Mouse (Mus musculus): ENCODE data around the gene Ap1s3. TPM values are rescaled to one million over a fixed set of nuclear protein-coding genes. Genes with fewer than 3 reads are reported as not detected.
A peak's percentile ranks its signal among the peaks of the same experiment; 100 is the strongest.

Gene Ap1s3
- total and polyA plus RNA-seq, 3 experiments, result 4.9 to 15.5 (median 5.9) TPM

DNA sequence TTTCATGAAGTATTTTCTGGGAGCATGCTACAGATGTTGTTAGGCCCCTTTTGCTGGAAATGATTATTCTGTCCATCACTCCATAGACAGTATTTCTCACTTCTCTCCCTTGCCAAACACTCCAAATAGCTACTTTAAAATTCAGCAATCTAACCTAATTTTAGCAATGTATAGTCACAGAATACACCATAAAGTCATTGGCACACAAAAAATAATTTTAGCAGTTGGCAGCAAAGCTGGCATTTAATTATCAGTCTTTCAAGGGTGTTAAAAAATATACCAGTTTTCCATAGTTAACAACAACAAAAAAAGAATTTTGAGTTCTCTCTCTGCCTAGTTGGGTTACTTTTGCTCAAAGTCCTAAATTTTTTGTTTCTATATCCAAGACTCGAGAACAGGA is 14.4 kb downstream of the Ap1s3 start:
- H3K9me3 ChIP-seq (replicated peaks), result no peaks in the 10 kb centered on the region
- H3K4me1 ChIP-seq (ENCODE audit: insufficient read depth, low read depth, low read length), result no peaks in the 10 kb centered on the region
- no peaks in the 10 kb centered on the region for H3K27me3 ChIP-seq (ENCODE audit: insufficient read depth, low read length)
- TF ChIP-seq POLR2AphosphoS5 (IDR thresholded peaks at IDR 0.05; ENCODE audit: insufficient replicate concordance, low read depth, low read length), result no peak
- TF ChIP-seq TAL1 (conservative IDR thresholded peaks at IDR 0.05; ENCODE audit: low read depth, low read length), result no peak
- TF ChIP-seq CTCF (IDR thresholded peaks at IDR 0.05; ENCODE audit: low read depth, low read length), result no peak
- TF ChIP-seq GATA2 (IDR thresholded peaks at IDR 0.05; ENCODE audit: borderline replicate concordance, low read depth, low read length), result no peak
- TF ChIP-seq GATA1 (IDR thresholded peaks at IDR 0.05; ENCODE audit: borderline replicate concordance, low read length), result no peak
- ATAC-seq (ENCODE audit: extremely low read depth, insufficient number of reproducible peaks, low FRiP score, poor library complexity, severe bottlenecking), result no peak
- no peak for DNase-seq (ENCODE audit: low spot score)
- H3K36me3 ChIP-seq (replicated peaks), result no peaks in the 10 kb centered on the region
- H3K4me3 ChIP-seq (ENCODE audit: low read depth, low read length), result no peak overlapping the region

- Histone ChIP-seq H3K4me1 (ENCODE audit: insufficient read depth, low read depth, low read length) (no peaks in the 10 kb centered on the region), H3K27me3 (ENCODE audit: insufficient read depth, low read length) (peaks cover 3% of the 10 kb centered on the region; the same call in 1 of the 2 replicates), H3K36me3 (replicated peaks) (no peaks in the 10 kb centered on the region), H3K9me3 (replicated peaks) (no peaks in the 10 kb centered on the region), H3K4me3 (ENCODE audit: low read depth, low read length) (no peak overlapping the region)
- TF ChIP-seq POLR2AphosphoS5 (IDR thresholded peaks at IDR 0.05; ENCODE audit: insufficient replicate concordance, low read depth, low read length), result no peak
- no peak for TF ChIP-seq GATA2 (IDR thresholded peaks at IDR 0.05; ENCODE audit: borderline replicate concordance, low read depth, low read length)
- no peak for TF ChIP-seq TAL1 (conservative IDR thresholded peaks at IDR 0.05; ENCODE audit: low read depth, low read length)
- TF ChIP-seq CTCF (IDR thresholded peaks at IDR 0.05; ENCODE audit: low read depth, low read length), result no peak
- TF ChIP-seq GATA1 (IDR thresholded peaks at IDR 0.05; ENCODE audit: borderline replicate concordance, low read length), result no peak
- ATAC-seq (ENCODE audit: extremely low read depth, insufficient number of reproducible peaks, low FRiP score, poor library complexity, severe bottlenecking), result no peak
- no peak for DNase-seq (ENCODE audit: low spot score)
Measured at GRCm38 (mm10) chr1:79655819-79656555, 15.8 kb downstream of the Ap1s3 start.

DNA sequence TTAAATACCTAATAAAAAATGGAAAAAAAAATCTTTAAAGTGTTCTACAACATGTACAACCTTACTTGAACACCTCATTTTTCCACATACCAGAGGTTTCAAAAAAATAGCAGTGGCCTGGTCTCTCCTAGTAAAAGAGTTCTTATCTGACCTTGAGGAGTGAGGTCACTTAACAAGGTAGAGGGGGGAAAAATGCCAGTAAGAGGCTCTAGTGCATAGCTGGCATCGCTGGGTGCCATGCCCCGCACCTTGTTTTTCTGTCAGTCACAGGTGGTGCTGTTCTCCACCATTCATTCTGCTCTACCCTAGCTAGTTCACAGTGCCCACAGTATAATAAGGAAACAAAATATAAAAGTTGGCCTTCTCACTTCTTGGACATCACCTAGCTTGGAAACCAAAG is 16.8 kb downstream of the Ap1s3 start:
- H3K9me3 ChIP-seq (replicated peaks), result no peaks in the 10 kb centered on the region
- no peaks in the 10 kb centered on the region for H3K4me1 ChIP-seq (ENCODE audit: insufficient read depth, low read depth, low read length)
- DNase-seq (ENCODE audit: low spot score), result no peak
- ATAC-seq (ENCODE audit: extremely low read depth, insufficient number of reproducible peaks, low FRiP score, poor library complexity, severe bottlenecking), result no peak
- TF ChIP-seq TAL1 (conservative IDR thresholded peaks at IDR 0.05; ENCODE audit: low read depth, low read length) (no peak), GATA1 (IDR thresholded peaks at IDR 0.05; ENCODE audit: borderline replicate concordance, low read length) (no peak), POLR2AphosphoS5 (IDR thresholded peaks at IDR 0.05; ENCODE audit: insufficient replicate concordance, low read depth, low read length) (no peak)
- H3K4me3 ChIP-seq (ENCODE audit: low read depth, low read length), result no peak overlapping the region
- H3K36me3 ChIP-seq (replicated peaks), result no peaks in the 10 kb centered on the region
- peaks cover 3% of the 10 kb centered on the region; the same call in 1 of the 2 replicates for H3K27me3 ChIP-seq (ENCODE audit: insufficient read depth, low read length)

DNA sequence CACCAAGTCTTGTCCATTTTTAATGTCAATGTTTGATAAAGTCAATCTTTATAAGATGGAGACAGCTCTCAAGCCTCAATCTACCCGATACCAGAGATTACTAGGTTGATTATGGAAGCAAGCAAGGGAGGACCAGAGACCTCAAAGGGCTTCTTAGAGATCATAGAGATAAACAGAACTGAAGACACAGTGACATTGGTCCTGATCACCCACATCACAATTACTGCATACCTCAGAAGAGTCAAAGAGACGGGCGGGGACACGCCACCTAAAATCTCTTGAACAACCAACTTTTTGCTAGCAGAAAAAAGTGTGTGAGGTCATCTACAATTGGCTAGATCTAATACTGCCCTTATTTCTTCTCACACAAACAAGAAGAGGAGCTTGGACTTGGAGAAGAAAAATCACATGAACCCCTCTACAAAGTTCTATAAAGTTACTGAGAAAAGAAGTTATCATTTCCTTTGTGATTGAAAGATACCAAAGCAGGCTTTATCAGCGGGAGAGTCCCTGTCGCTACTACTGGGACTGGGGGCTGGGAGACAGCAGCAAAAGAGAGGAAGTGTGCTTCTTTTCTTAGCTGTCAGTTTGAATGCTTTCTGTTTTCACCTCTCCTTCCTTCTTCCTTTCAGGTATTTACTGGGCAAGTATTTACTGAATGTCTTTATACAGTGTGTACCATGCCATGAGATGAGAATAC is 28.2 kb downstream of the Ap1s3 start:
- no peaks in the 10 kb centered on the region for H3K36me3 ChIP-seq (replicated peaks)
- no peak for TF ChIP-seq TAL1 (conservative IDR thresholded peaks at IDR 0.05; ENCODE audit: low read depth, low read length)
- no peak for TF ChIP-seq GATA2 (IDR thresholded peaks at IDR 0.05; ENCODE audit: borderline replicate concordance, low read depth, low read length)
- no peak for TF ChIP-seq GATA1 (IDR thresholded peaks at IDR 0.05; ENCODE audit: borderline replicate concordance, low read length)
- no peak for TF ChIP-seq POLR2AphosphoS5 (IDR thresholded peaks at IDR 0.05; ENCODE audit: insufficient replicate concordance, low read depth, low read length)
- TF ChIP-seq CTCF (IDR thresholded peaks at IDR 0.05; ENCODE audit: low read depth, low read length), result no peak
- H3K4me3 ChIP-seq (ENCODE audit: low read depth, low read length), result no peak overlapping the region
- DNase-seq (ENCODE audit: low spot score) (no peak), ATAC-seq (ENCODE audit: extremely low read depth, insufficient number of reproducible peaks, low FRiP score, poor library complexity, severe bottlenecking) (no peak)
- H3K27me3 ChIP-seq (ENCODE audit: insufficient read depth, low read length), result 0 out of 2 replicates have a peak, but pooled peaks cover 3% of the 10 kb centered on the region
- no peaks in the 10 kb centered on the region for H3K9me3 ChIP-seq (replicated peaks)
- H3K4me1 ChIP-seq (ENCODE audit: insufficient read depth, low read depth, low read length), result peaks cover 47% of the 10 kb centered on the region

- no peak overlapping the region for H3K4me3 ChIP-seq (ENCODE audit: low read depth, low read length)
- peaks cover 8% of the 10 kb centered on the region; the same call in 1 of the 2 replicates for H3K27me3 ChIP-seq (ENCODE audit: insufficient read depth, low read length)
- no peak for DNase-seq (ENCODE audit: low spot score)
- no peak for ATAC-seq (ENCODE audit: extremely low read depth, insufficient number of reproducible peaks, low FRiP score, poor library complexity, severe bottlenecking)
- H3K4me1 ChIP-seq (ENCODE audit: insufficient read depth, low read depth, low read length), result peaks cover 49% of the 10 kb centered on the region
- H3K36me3 ChIP-seq (replicated peaks), result no peaks in the 10 kb centered on the region
- TF ChIP-seq GATA2 (IDR thresholded peaks at IDR 0.05; ENCODE audit: borderline replicate concordance, low read depth, low read length), result no peak
- TF ChIP-seq GATA1 (IDR thresholded peaks at IDR 0.05; ENCODE audit: borderline replicate concordance, low read length), result no peak
- TF ChIP-seq TAL1 (conservative IDR thresholded peaks at IDR 0.05; ENCODE audit: low read depth, low read length), result no peak
- no peak for TF ChIP-seq POLR2AphosphoS5 (IDR thresholded peaks at IDR 0.05; ENCODE audit: insufficient replicate concordance, low read depth, low read length)
- no peak for TF ChIP-seq CTCF (IDR thresholded peaks at IDR 0.05; ENCODE audit: low read depth, low read length)
- H3K9me3 ChIP-seq (replicated peaks), result no peaks in the 10 kb centered on the region
Measured at GRCm38 (mm10) chr1:79642680-79643079, 29.1 kb downstream of the Ap1s3 start.

DNA sequence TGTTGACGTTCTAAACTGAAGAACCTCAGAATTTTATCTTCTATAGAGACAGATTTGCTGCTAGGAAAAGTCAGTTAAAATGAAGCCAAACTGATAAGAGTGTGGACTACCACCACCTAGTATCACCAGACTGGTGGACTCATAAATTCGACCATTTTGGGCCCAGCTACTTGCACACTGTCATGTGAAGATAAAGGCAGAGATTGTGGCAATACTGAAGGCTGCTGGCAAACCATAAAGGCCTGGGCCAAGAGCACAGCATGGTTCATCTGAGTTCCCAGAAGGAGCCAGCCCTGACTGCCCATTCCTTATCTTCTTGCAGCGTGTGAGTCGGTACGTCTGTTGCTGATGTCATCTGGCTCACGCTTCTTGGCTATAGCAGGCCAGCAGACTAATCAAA is 30.4 kb downstream of the Ap1s3 start:
- TF ChIP-seq GATA2 (IDR thresholded peaks at IDR 0.05; ENCODE audit: borderline replicate concordance, low read depth, low read length) (0 out of 2 replicates have a peak, but pooled peaks have one; percentile 44), TAL1 (conservative IDR thresholded peaks at IDR 0.05; ENCODE audit: low read depth, low read length) (peak; percentile 99), POLR2AphosphoS5 (IDR thresholded peaks at IDR 0.05; ENCODE audit: insufficient replicate concordance, low read depth, low read length) (no peak), GATA1 (IDR thresholded peaks at IDR 0.05; ENCODE audit: borderline replicate concordance, low read length) (no peak)
- Histone ChIP-seq H3K27me3 (ENCODE audit: insufficient read depth, low read length) (peaks cover 5% of the 10 kb centered on the region; the same call in 1 of the 2 replicates), H3K9me3 (replicated peaks) (0 out of 2 replicates have a peak, but pooled peaks cover 2% of the 10 kb centered on the region), H3K36me3 (replicated peaks) (no peaks in the 10 kb centered on the region), H3K4me1 (ENCODE audit: insufficient read depth, low read depth, low read length) (peaks cover 49% of the 10 kb centered on the region), H3K4me3 (ENCODE audit: low read depth, low read length) (no peak overlapping the region; the same call in 1 of the 2 replicates)
- DNase-seq (ENCODE audit: low spot score) (peak; percentile 53), ATAC-seq (ENCODE audit: extremely low read depth, insufficient number of reproducible peaks, low FRiP score, poor library complexity, severe bottlenecking) (peak; percentile 93)

Data from G1E (cell line).